Mouse (Mus musculus) midbrain, embryonic 14.5 days (tissue): ENCODE measurements at regions not wholly inside any gene's neighbourhood (a gene's known extent, or its start where the extent isn't known, plus 50 kb on each side); places are given as distances from the start of the nearest gene placed in this dataset.

Experiments used
- ATAC-seq: fragments of 200-750 bp; cut with Nextera tagmentation; 2 replicates; pipeline ENCODE4 v1.8.0; 2017; ENCODE audit warnings: moderate number of reproducible peaks, moderate library complexity; ENCODE audit not compliant: low FRiP score, low TSS enrichment
- DNase-seq: peaks from one replicate; pipeline ENCODE4 v3.0.0-alpha.2; 2015
- H3K27ac ChIP-seq: fragments of 300-500 bp; sonication (generic); replicated peaks from 2 replicates; pipeline ENCODE4 v1.5.1; 2014; ENCODE audit warnings: mild to moderate bottlenecking, low read depth, low read length, moderate library complexity
- H3K27me3 ChIP-seq: fragments of 300-500 bp; sonication (generic); 2 replicates; pipeline ENCODE4 v1.6.1; 2014; ENCODE audit warnings: low read length, control low read depth, mixed read lengths; ENCODE audit not compliant: control insufficient read depth, insufficient read depth
- H3K36me3 ChIP-seq: fragments of 300-500 bp; sonication (generic); 2 replicates; pipeline ENCODE4 v1.6.1; 2014; ENCODE audit warnings: low read length, control low read depth; ENCODE audit not compliant: control insufficient read depth, insufficient read depth
- H3K4me1 ChIP-seq: fragments of 300-500 bp; sonication (generic); 2 replicates; pipeline ENCODE4 v1.6.1; 2014; ENCODE audit warnings: mild to moderate bottlenecking, antibody characterized with exemption, low read length, control low read depth; ENCODE audit not compliant: control insufficient read depth, insufficient read depth
- H3K4me2 ChIP-seq: fragments of 300-500 bp; sonication (generic); 2 replicates; pipeline ENCODE4 v1.6.1; 2014; ENCODE audit warnings: mild to moderate bottlenecking, low read length, moderate library complexity
- H3K4me3 ChIP-seq: fragments of 300-500 bp; sonication (generic); replicated peaks from 2 replicates; pipeline ENCODE4 v1.5.1; 2014; ENCODE audit warnings: low read depth, low read length
- H3K9ac ChIP-seq: fragments of 300-500 bp; sonication (generic); replicated peaks from 2 replicates; pipeline ENCODE4 v1.6.1; 2014; ENCODE audit warnings: mild to moderate bottlenecking, low read length, moderate library complexity
- H3K9me3 ChIP-seq: fragments of 300-500 bp; sonication (generic); 2 replicates; pipeline ENCODE4 v1.6.1; 2016; ENCODE audit warnings: low read length, control low read depth, mixed read lengths; ENCODE audit not compliant: control insufficient read depth
- WGBS: fragments of 180-500 bp; shearing (Covaris S2); extraction: QIAGEN DNeasy Blood & Tissue Kit; methylation state at CpG from one replicate; pipeline ENCODE4 v1.1.7; 2014; 5-methylcytosine and 5-hydroxymethylcytosine counted together

DNA sequence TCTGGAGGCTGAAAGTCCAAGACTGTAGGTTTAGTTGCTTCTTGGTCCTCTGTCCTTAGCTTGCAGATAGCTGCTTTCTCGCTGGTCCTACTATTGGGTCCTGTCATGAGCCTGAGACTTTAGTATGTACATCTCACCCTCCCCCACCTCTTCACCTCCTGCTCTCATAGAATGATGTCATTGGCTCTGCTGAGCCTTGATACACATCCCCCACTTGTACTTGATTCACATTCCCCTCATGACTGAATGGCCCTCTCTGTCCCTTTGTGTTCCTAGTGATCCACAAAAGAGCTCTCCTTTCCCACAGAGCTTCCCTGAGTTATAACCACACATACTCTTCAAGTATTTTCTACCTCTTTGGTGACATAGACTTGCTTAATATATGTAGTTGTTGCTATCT, 201.5 kb upstream of the Rad23b start:
- DNase-seq (peak; percentile 10), ATAC-seq (no peak)
- no peak overlapping the region for H3K4me2 ChIP-seq
- no peak overlapping the region for H3K4me3 ChIP-seq
- H3K27ac ChIP-seq, result no peak overlapping the region
- no peaks in the 10 kb centered on the region for H3K27me3 ChIP-seq
- H3K36me3 ChIP-seq, result no peaks in the 10 kb centered on the region
- H3K9me3 ChIP-seq, result no peaks in the 10 kb centered on the region
- 58% methylated on average over 1 of the region's 1 CpGs for WGBS
- H3K4me1 ChIP-seq, result no peaks in the 10 kb centered on the region; the same call in 1 of the 2 replicates
- no peak overlapping the region for H3K9ac ChIP-seq

DNA sequence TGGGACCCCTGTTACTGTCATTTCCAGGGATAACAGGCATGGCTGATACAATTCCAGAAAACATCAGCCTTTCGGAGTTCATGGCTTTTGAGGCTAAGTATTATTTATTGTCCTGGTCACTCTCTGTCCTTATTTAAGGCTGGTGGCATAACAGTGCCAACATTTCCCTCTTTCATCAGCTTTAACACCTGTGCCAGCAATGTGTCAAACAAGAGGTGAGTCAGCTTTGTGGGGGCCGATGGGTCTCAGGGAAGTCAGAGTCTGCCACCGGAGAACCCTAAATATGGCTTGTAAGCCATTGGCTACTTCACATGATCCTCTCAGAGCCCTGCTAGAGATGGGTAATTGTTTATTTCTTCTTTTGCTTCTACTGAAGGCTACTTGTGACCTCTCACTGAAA, 195.3 kb upstream of the Rad23b start:
- no peak for ATAC-seq

DNA sequence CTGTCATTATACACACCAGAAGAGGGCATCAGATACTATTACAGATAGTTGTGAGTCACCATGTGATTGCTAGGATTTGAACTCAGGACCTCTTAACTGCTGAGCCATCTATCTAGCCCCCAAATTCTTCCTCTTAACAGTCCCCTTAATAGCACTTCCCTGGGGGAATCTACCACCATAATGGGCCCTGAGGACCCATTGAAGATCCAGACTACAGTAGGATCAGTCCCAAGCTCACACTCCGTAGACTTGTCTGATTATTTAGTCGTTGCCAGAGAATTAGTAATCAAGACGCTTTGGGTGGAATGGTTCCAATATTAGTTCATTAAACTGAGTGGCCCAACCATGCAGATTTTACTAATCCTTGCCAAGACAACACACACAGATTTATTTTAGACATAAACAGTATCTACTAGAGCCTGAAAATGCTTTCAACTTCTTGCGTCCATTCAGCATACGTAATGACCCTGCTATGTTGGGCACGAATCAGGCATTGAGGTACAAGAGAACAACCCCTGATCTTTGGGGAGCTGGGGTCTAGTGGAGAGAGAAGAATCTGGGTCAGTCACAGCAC, 191.6 kb upstream of the Rad23b start:
- Histone ChIP-seq H3K4me3 (no peak overlapping the region), H3K4me2 (no peak overlapping the region), H3K36me3 (no peaks in the 10 kb centered on the region), H3K4me1 (no peaks in the 10 kb centered on the region), H3K27ac (no peak overlapping the region), H3K9ac (no peak overlapping the region), H3K9me3 (no peaks in the 10 kb centered on the region), H3K27me3 (no peaks in the 10 kb centered on the region)
- WGBS, result 87% methylated on average over 6 of the region's 6 CpGs
- ATAC-seq (no peak), DNase-seq (no peak)

More for the DNA sequence above, 195.3 kb upstream of the Rad23b start:
- 87% methylated on average over 3 of the region's 3 CpGs for WGBS
- Histone ChIP-seq H3K36me3 (no peaks in the 10 kb centered on the region), H3K9me3 (no peaks in the 10 kb centered on the region), H3K4me2 (no peak overlapping the region), H3K27ac (no peak overlapping the region), H3K27me3 (no peaks in the 10 kb centered on the region), H3K4me1 (no peaks in the 10 kb centered on the region), H3K4me3 (no peak overlapping the region), H3K9ac (no peak overlapping the region)
- DNase-seq, result no peak

DNA sequence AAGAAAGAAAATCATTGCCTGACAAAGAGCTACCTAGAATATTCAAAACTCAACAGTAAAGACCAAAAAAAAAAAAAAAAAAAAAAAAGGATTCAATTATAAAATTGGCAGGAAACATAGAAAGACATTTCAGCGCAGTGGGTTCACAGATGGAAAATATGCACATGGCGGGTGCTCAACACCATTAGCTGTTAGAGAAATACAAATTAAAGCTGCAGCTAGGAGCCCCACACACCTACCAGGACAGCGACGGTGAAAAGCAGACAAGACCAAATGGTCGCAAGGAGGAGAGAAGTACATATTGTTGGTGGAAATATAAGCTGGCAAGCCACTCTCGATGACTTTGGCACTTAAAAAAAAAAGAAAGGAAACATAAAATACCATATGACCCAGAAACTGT, 183.6 kb upstream of the Rad23b start:
- Histone ChIP-seq H3K4me2 (no peak overlapping the region), H3K9ac (no peak overlapping the region), H3K27ac (no peak overlapping the region), H3K36me3 (no peaks in the 10 kb centered on the region), H3K4me1 (no peaks in the 10 kb centered on the region), H3K9me3 (no peaks in the 10 kb centered on the region), H3K4me3 (no peak overlapping the region), H3K27me3 (no peaks in the 10 kb centered on the region)
- 97% methylated on average over 6 of the region's 6 CpGs for WGBS
- ATAC-seq, result no peak
- DNase-seq, result no peak

DNA sequence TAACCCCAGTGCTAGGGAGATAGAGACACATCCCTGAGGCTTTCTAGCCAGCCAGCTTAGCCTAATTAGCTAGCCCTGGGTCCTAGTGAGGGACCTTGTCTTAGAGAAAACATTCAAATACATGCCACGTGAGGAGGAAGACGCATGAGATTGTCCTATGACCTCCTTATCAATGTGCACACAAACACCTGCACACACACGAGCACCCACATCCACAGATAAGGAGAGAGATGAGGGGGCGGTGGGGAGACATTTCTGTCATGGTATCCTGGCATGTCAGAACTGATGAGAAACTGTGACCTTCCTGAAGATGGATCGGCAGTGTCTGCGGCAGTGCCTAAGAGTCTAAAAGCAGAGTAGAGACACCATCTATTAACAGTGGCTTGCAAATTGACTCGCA, 180.8 kb upstream of the Rad23b start:
- 89% methylated on average over 7 of the region's 7 CpGs for WGBS
- no peaks in the 10 kb centered on the region for H3K4me1 ChIP-seq
- no peaks in the 10 kb centered on the region for H3K9me3 ChIP-seq
- no peaks in the 10 kb centered on the region for H3K27me3 ChIP-seq
- no peaks in the 10 kb centered on the region for H3K36me3 ChIP-seq
- ATAC-seq, result no peak
- H3K27ac ChIP-seq, result no peak overlapping the region
- H3K4me2 ChIP-seq, result no peak overlapping the region
- no peak overlapping the region for H3K9ac ChIP-seq
- no peak overlapping the region for H3K4me3 ChIP-seq
- DNase-seq, result no peak

DNA sequence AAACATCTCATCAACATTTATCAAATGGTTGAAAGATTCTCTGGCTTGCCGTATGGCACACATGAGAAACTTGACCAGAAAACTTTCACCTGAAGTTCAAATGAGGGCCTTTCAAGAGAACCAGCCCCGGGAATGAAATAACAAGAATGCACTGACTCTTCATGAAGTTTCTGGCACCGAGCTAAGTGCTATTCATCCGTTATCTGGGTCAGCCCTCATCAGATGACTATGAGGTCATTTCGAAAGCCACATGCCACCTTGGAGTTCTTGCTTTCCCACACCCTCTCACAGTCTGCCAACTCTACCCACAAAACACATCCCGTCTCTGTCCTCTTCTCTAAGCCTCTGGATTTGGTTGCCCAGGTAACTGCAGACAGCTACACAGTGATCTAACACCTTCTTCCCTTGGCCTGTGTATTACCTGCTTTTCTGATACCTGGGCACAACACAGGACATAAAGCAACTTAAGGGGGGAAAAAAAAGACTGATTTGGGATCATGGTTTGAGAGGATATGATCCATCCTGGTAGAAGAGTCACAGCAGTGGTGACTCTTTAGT, 177.4 kb upstream of the Rad23b start:
- DNase-seq, result no peak
- H3K9ac ChIP-seq, result no peak overlapping the region
- no peak for ATAC-seq
- H3K27me3 ChIP-seq, result no peaks in the 10 kb centered on the region
- no peak overlapping the region for H3K27ac ChIP-seq
- H3K4me1 ChIP-seq, result no peaks in the 10 kb centered on the region
- no peaks in the 10 kb centered on the region for H3K9me3 ChIP-seq
- no peak overlapping the region for H3K4me2 ChIP-seq
- H3K36me3 ChIP-seq, result no peaks in the 10 kb centered on the region
- WGBS, result 91% methylated on average over 6 of the region's 6 CpGs
- no peak overlapping the region for H3K4me3 ChIP-seq

DNA sequence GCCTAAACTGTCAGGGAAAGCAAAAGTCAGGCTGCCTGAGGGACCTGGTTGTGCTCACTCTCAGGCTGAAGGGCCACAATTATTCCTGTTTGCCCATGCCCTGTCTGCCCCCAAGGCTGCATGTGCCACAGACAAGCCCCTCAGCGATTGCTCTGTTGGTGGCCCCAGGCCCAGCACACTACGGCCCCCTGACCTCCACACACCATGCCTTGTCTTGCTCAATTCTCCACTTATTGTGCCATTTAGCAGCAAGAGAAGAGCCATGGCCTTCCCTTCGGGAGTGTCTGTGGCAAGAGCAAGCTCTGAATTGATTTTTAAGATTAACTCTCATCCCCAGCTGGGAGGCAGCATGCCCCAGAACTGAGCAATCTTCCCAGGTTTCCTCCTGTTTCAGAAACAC, 173.8 kb upstream of the Rad23b start:
- ATAC-seq (no peak), DNase-seq (no peak)
- Histone ChIP-seq H3K27ac (no peak overlapping the region), H3K9me3 (no peaks in the 10 kb centered on the region), H3K4me3 (no peak overlapping the region), H3K36me3 (no peaks in the 10 kb centered on the region), H3K4me2 (no peak overlapping the region), H3K4me1 (no peaks in the 10 kb centered on the region), H3K9ac (no peak overlapping the region), H3K27me3 (no peaks in the 10 kb centered on the region)
- 76% methylated on average over 3 of the region's 3 CpGs for WGBS

DNA sequence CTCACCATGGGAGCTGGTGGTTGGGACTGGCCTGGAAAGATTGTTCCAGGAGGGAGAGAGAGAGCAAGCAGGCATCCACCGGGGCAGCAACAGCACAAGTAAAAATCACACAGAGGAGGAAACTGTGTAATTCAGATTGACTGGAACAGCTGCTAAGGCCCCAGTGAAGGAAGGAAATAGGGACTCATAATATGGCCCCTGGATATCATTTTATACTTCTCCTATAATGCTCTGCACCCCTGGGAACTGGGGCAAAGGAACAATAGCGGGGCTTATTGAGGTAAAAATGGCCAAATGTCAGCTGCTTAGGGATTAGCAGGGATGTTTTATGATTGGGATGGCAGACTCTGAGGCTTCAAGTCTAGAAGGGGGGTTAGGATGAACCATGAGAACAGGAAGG, 170.4 kb upstream of the Rad23b start:
- 50% methylated on average over 2 of the region's 2 CpGs for WGBS

DNA sequence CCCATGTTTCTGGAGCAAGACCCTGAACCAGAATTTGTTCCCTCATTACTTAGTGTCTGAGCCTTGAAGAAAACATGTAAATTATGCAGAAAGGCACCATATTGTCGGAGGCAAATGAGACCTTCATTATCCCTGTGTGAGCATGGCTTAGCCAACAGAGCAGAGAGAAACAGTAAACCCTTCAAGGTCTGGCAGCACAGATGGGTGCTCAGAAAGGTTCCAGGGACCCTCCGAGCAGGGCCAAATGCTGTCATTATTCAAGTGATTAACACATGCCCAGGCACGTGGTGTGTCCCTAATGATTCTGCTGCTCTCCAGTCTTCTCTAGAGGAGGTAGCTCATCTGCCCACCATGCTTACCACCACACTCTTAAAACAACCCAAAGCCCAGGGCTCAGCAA, 166.3 kb upstream of the Rad23b start:
- DNase-seq (no peak), ATAC-seq (no peak)
- Histone ChIP-seq H3K4me3 (no peak overlapping the region), H3K36me3 (no peaks in the 10 kb centered on the region), H3K4me2 (no peak overlapping the region), H3K27me3 (no peaks in the 10 kb centered on the region), H3K9ac (no peak overlapping the region), H3K4me1 (no peaks in the 10 kb centered on the region), H3K27ac (no peak overlapping the region), H3K9me3 (no peaks in the 10 kb centered on the region)
- 82% methylated on average over 3 of the region's 3 CpGs for WGBS

More for the DNA sequence above, 170.4 kb upstream of the Rad23b start:
- no peaks in the 10 kb centered on the region for H3K4me1 ChIP-seq
- H3K9ac ChIP-seq, result no peak overlapping the region
- DNase-seq (no peak), ATAC-seq (no peak)
- H3K27ac ChIP-seq, result no peak overlapping the region
- H3K9me3 ChIP-seq, result no peaks in the 10 kb centered on the region
- no peak overlapping the region for H3K4me2 ChIP-seq
- H3K4me3 ChIP-seq, result no peak overlapping the region
- H3K27me3 ChIP-seq, result no peaks in the 10 kb centered on the region
- H3K36me3 ChIP-seq, result no peaks in the 10 kb centered on the region
